Comparison of ENCODE assay signal across 9 mouse cellular contexts in genomic region chr4:149734730-149735475, GRCm38 (mm10). TPM values are rescaled to one million over a fixed set of nuclear protein-coding genes. Genes with fewer than 3 reads are reported as not detected.
DNase-seq lines count a peak whose midpoint lies in the region; ATAC-seq lines count a peak whose summit lies in the region.
"Had no signal": no experiment of that assay in that cellular context is flagged by ENCODE, and none has a peak within 500 bp of the region (broad histone marks: within the 10 kb centered on the region; RNA-seq: fewer than 3 reads in every experiment).

No protein-coding gene starts in this region.

- no peaks in the 10 kb centered on the region for H3K9me3 ChIP-seq in hindbrain, embryonic 10.5 days
- no peaks in the 10 kb centered on the region for H3K9me3 ChIP-seq in hindbrain, embryonic 11.5 days (ENCODE audit: control insufficient read depth, low read length)
- no peaks in the 10 kb centered on the region for H3K9me3 ChIP-seq in limb, embryonic 10.5 days (replicated peaks)

- H3K4me3 ChIP-seq in hindbrain, embryonic 10.5 days: peak overlapping the region; percentile 12; the same call in 1 of the 2 replicates
- H3K4me3 ChIP-seq in hindbrain, embryonic 11.5 days (ENCODE audit: low read depth, low read length): no peak overlapping the region
- 0 out of 2 replicates have a peak overlapping the region, but pooled peaks have one; percentile 9 for H3K4me3 ChIP-seq in limb, embryonic 10.5 days

- H3K4me1 ChIP-seq in hindbrain, embryonic 10.5 days (replicated peaks): peaks cover 78% of the 10 kb centered on the region
- H3K4me1 ChIP-seq in hindbrain, embryonic 11.5 days (replicated peaks; ENCODE audit: control insufficient read depth, insufficient read depth, low read length): peaks cover 23% of the 10 kb centered on the region
- H3K4me1 ChIP-seq in limb, embryonic 10.5 days: peaks cover 63% of the 10 kb centered on the region

- H3K27ac ChIP-seq in hindbrain, embryonic 10.5 days: peak overlapping the region; percentile 25; the same call in 1 of the 2 replicates
- no peak overlapping the region for H3K27ac ChIP-seq in hindbrain, embryonic 11.5 days (ENCODE audit: low read depth, low read length)
- 0 out of 2 replicates have a peak overlapping the region, but pooled peaks have one; percentile 11 for H3K27ac ChIP-seq in limb, embryonic 10.5 days
- H3K27ac ChIP-seq: liver, embryonic 14.5 days had no signal

- WGBS in hindbrain, embryonic 10.5 days: 87% methylated on average over 10 of the region's 10 CpGs
- WGBS in hindbrain, embryonic 11.5 days: 83% methylated on average over 10 of the region's 10 CpGs
- WGBS in limb, embryonic 10.5 days: 87% methylated on average over 10 of the region's 10 CpGs

- no peak for ATAC-seq in hindbrain, embryonic 11.5 days (ENCODE audit: low FRiP score)
- no peak for ATAC-seq in CD4-positive, CD25-positive, alpha-beta regulatory T cell, adult 4 months

- no peak overlapping the region for H3K4me2 ChIP-seq in hindbrain, embryonic 11.5 days (replicated peaks; ENCODE audit: low read depth, low read length)

- peaks cover 35% of the 10 kb centered on the region for H3K36me3 ChIP-seq in hindbrain, embryonic 10.5 days
- no peaks in the 10 kb centered on the region; the same call in 1 of the 2 replicates for H3K36me3 ChIP-seq in hindbrain, embryonic 11.5 days (ENCODE audit: control insufficient read depth, insufficient read depth, low read length)
- peaks cover 48% of the 10 kb centered on the region for H3K36me3 ChIP-seq in limb, embryonic 10.5 days

- H3K27me3 ChIP-seq in hindbrain, embryonic 10.5 days (ENCODE audit: insufficient read depth, poor library complexity, severe bottlenecking): no peaks in the 10 kb centered on the region; the same call in 1 of the 2 replicates
- H3K27me3 ChIP-seq in hindbrain, embryonic 11.5 days (ENCODE audit: control insufficient read depth, insufficient read depth, low read length): no peaks in the 10 kb centered on the region
- no peaks in the 10 kb centered on the region for H3K27me3 ChIP-seq in limb, embryonic 10.5 days (ENCODE audit: low read depth, poor library complexity, severe bottlenecking)

- DNase-seq in hindbrain, embryonic 10.5 days (ENCODE audit: low spot score): no peak
- DNase-seq in hindbrain, embryonic 11.5 days (ENCODE audit: low spot score): no peak
- peak; percentile 85 to 88 for DNase-seq in cerebellum, adult 18-20 months
- DNase-seq in cerebellum, postnatal 14 days: peak; percentile 70 to 79
- DNase-seq in limb, embryonic 10.5 days (ENCODE audit: low spot score): no peak
- DNase-seq in T-cell, adult 2 months (ENCODE audit: low spot score): no peak
- DNase-seq: layer of hippocampus, postnatal 36 days had no signal

- H3K9ac ChIP-seq in hindbrain, embryonic 11.5 days (ENCODE audit: low read depth, low read length): no peak overlapping the region
- H3K9ac ChIP-seq: liver, embryonic 14.5 days had no signal

RNA-seq across cellular contexts. Expression of gene Tmem201, which starts 2.9 kb away (rescaled TPM):
- polyA plus RNA-seq in hindbrain, embryonic 10.5 days (2016; fragmentation: Nextera tagmentation; extraction: Ambion mirVana): 40.8 and 44.4 TPM in 2 replicates
- 17.9 and 19.3 TPM in 2 replicates for polyA plus RNA-seq in hindbrain, embryonic 11.5 days (2014; fragmentation: Nextera tagmentation; extraction: Ambion mirVana)
- polyA plus RNA-seq in limb, embryonic 10.5 days (2016; fragmentation: Nextera tagmentation; extraction: Ambion mirVana): 50.7 and 52.1 TPM in 2 replicates
- 1 to 10 TPM; 4.6 to 7.8 TPM for polyA plus RNA-seq in CD4-positive, CD25-positive, alpha-beta regulatory T cell, adult 4 months (2017; shearing (Covaris generic))

RNA-seq across cellular contexts. Expression of gene Pik3cd, which starts 32.5 kb away (rescaled TPM):
- 10.4 and 17.2 TPM in 2 replicates for polyA plus RNA-seq in hindbrain, embryonic 10.5 days (2016; fragmentation: Nextera tagmentation; extraction: Ambion mirVana)
- 10.1 and 11.3 TPM in 2 replicates for polyA plus RNA-seq in hindbrain, embryonic 11.5 days (2014; fragmentation: Nextera tagmentation; extraction: Ambion mirVana)
- 2.7 and 3.4 TPM in 2 replicates for polyA plus RNA-seq in limb, embryonic 10.5 days (2016; fragmentation: Nextera tagmentation; extraction: Ambion mirVana)
- polyA plus RNA-seq in CD4-positive, CD25-positive, alpha-beta regulatory T cell, adult 4 months (2017; shearing (Covaris generic)): 100 to 1,000 TPM; 102 to 179 TPM

RNA-seq across cellular contexts. Expression of gene Slc25a33, which starts 39.2 kb away (rescaled TPM):
- polyA plus RNA-seq in hindbrain, embryonic 10.5 days (2016; fragmentation: Nextera tagmentation; extraction: Ambion mirVana): 19.1 and 20.3 TPM in 2 replicates
- polyA plus RNA-seq in hindbrain, embryonic 11.5 days (2014; fragmentation: Nextera tagmentation; extraction: Ambion mirVana): 22.0 and 23.6 TPM in 2 replicates
- 24.5 and 25.4 TPM in 2 replicates for polyA plus RNA-seq in limb, embryonic 10.5 days (2016; fragmentation: Nextera tagmentation; extraction: Ambion mirVana)
- polyA plus RNA-seq in CD4-positive, CD25-positive, alpha-beta regulatory T cell, adult 4 months (2017; shearing (Covaris generic)): 1 to 10 TPM; 4.6 to 5.7 TPM

Comparison
In these comparisons a context has a peak if more than half of its experiments do, and no peak if none do; other contexts are left out.
1. DNase-seq: peak in cerebellum, adult 18-20 months (2 of 2) and cerebellum, postnatal 14 days (2 of 2); none in hindbrain, embryonic 10.5 days (single experiment), hindbrain, embryonic 11.5 days (single experiment), limb, embryonic 10.5 days (single experiment) and T-cell, adult 2 months (single experiment).